Mouse (Mus musculus): ENCODE measurements around the gene 9530003J23Rik.
"Not testable (repeated sequence)": the region's sequence is repeated elsewhere in the genome, so short reads cannot be mapped to it uniquely, and the experiment has no call there.

9530003J23Rik gene

DNA sequence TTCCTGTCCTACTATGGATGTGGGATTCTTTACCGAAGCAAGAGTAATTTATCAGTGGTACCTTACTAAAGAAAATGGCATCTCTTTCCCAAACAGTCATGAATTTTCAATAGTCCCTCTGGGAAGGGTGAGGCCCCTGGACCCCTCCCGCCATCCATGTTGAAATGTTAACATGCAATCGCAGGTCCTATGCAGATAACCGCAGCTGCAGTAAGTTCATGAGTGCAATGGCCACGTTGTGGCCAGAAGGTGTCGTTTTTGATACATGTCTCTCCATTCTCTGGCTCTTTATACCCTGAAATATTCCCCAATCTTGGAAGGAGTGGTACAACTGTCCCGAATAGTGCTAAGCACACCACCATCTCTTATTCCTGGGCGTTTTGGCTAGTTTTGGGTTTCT, 13.4 kb downstream of the 9530003J23Rik start:
- DNase-seq (ENCODE audit: low spot score in 2 of 2): no peak

DNA sequence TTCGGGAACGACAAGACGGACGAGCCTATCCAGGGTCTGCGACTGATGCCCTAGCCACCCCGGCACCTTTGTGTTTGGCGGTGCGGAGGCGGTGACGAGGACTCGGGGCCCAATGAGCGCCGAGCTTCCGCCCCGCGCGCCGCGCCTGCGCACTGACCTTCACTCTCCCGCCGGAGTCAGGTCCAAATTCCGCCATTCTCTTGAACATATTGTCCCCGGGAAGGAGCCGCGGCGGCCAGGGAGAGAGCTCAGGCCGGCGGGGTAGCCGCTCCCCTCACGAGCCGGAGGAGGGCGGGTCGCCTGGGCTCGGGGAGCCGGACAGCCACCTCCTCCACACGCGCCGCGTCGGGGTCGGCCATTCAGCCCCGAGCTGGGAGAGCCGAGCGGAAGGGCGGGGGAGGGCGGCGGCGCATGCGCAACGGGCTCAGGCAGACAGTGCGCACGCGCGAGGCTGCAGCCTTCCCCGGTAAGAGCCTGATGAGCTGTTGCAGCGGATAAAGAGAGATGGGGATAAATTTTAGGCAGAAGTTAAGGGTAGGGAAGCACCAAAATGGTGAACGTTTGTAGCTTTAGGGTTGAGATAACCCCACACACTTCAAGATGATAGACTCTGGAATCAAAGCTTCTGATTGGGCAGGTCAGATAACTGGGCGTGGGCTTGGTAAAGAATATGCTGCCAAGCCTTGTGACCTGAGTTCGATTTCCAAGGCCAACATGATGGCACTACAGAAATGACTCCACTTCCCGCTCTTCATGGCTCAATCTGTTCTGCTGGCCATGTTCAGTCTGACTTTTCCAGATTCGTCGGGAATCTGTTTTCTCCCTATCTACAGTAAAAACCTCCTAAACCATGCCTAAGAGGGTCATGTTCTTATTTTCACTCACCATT, 14.2 kb downstream of the 9530003J23Rik start, which contains the start of gene Yeats4:
Gene Yeats4 (minus strand): TSS at position 406 of the 889 bp plus-strand sequence.
- DNase-seq (ENCODE audit: low spot score in 2 of 2): peak; percentile 94

DNA sequence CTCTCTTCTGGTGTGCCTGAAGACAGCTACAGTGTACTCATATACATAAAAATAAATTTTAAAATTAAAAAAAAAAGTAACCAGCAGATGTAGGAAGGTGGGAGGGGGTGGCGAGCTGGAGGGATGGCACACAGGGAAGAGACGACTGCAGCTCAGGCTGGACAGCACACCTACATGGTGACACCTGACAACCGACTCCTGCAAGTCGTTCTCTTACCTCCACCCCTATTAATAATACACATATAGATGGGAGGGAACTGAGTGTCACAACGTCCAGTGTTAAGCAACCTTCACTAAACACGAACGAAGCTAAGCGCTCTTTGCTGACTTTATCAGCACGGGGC, 14.8 kb downstream of the 9530003J23Rik start:
- no peak for DNase-seq (ENCODE audit: low spot score in 2 of 2)

DNA sequence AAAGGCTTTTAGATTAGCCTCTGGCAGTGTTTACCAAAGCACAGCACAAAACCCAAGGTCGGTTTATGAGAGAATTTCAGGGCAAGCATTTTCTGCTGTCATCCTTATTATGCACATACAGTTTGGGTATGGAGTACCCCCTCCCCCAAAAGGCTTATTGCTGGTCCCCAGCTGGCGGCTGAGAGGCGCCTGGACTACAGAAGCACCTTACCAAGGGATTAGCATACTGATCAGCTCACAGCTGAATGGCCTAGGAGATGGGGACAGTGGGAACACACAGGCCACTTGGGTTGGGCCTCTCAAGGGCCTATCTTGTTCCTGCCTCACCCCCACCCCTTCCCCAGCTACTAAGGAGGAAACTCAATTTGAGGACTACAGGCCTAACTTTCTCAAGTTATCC, 15.7 kb downstream of the 9530003J23Rik start:
- no peak for DNase-seq (ENCODE audit: low spot score in 2 of 2)

DNA sequence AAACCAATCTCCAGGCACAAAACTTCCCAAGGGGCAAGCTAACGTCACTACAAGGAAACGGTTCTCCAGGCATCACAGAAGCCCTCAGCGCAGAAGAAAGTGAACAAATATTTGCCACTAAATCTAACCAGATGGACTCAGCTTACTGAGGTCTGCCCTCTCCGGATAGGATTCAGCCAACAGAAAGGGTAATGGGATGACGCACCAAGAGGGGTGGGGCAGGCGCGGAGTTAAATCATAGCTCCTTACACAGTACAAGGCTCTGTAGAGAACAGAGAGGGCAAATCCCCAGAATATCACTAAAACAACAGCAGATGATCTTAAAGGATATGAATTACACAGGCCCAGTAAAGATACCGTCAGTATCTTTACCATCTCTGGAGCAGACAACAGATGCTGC, 20.2 kb downstream of the 9530003J23Rik start:
- no peak for DNase-seq (ENCODE audit: low spot score in 2 of 2)

DNA sequence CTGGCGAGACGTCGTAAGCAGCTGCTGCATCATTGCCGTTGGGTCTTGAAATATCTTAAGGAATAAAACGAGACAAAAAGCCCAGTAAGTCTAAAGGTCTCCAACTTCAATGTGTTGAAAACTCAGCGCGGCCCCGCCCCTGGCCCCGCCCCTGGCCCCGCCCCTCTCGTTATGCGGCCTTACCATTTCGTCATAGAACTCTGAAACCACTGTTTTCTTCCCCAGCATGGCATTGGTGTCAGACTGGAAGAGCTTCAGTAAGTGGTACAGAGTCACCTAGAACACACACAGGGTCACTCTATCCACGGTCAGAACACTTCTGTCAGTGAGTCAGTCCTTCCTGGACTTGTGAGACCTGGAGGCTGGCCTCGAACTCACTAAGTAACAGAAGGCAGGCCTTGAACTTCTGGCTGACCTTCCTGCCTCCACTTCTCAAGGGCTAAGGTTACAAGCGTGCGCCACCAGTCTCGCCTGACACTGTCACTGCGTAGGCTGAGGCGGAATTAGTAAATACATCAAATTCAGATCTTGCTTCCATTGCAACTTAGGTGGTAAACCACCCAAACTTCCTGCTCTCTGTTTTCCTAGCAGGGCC, 21.2 kb downstream of the 9530003J23Rik start:
- no peak for DNase-seq (ENCODE audit: low spot score in 2 of 2)

DNA sequence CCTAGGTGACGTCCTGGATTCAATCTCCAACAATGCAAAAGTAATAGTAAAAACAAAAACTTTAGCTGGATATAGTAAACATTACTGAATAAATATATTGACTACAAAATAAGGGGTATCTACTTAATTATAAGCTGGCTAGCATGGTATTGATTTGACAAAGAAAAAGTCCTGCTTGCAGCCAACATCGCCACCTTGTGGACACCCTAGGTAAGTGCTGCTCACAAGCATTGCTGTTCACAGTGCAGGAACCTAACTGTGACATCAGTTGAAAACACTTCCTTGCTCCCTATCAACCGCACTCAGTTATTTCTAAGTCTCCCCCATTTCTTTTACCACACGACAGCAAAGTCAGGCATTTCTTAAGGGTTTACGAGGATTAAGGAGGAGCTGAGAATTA, 21.7 kb downstream of the 9530003J23Rik start:
- DNase-seq (ENCODE audit: low spot score in 2 of 2): no peak

- DNase-seq (ENCODE audit: low spot score in 2 of 2): no peak
Measured at GRCm38 (mm10) chr10:117216132-117216495, 22.4 kb downstream of the 9530003J23Rik start.

DNA sequence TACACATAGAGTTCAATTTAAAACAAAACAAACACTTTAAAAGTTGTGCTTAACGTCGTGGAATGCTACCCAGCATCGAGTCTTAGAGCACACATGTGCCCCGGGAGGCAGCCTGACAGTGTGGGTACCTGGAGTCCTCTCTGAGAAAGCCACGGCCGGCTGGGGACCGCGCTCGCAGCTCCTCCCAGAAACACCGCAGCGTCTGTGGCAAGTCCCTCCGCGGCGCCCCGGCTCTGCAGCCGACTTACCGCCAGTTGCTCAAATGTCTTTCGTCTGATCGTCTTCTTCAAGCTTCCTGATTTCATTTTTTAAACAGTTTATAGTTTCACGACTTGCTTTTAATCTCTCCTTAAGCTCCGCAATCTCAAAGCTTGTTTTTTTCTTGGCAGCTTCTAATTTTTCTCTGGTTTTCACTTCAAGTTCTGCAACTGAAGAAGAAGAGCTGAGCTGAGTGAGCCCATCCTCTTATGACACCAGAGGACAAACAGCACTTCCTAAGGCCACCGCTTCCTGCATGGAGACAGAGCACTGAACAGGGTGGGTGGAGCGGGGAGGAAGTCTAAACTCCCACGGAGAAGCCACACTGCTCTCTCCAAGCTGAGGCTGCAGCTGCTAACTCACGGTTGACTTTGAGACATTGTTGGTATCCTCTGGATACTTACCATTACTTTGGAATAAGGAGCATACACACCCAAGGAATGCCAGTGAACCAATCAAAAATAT, 22.9 kb downstream of the 9530003J23Rik start:
- DNase-seq (ENCODE audit: low spot score in 2 of 2): no peak

- DNase-seq (ENCODE audit: low spot score in 2 of 2): no peak
Measured at GRCm38 (mm10) chr10:117211023-117211422, 27.5 kb downstream of the 9530003J23Rik start.

DNA sequence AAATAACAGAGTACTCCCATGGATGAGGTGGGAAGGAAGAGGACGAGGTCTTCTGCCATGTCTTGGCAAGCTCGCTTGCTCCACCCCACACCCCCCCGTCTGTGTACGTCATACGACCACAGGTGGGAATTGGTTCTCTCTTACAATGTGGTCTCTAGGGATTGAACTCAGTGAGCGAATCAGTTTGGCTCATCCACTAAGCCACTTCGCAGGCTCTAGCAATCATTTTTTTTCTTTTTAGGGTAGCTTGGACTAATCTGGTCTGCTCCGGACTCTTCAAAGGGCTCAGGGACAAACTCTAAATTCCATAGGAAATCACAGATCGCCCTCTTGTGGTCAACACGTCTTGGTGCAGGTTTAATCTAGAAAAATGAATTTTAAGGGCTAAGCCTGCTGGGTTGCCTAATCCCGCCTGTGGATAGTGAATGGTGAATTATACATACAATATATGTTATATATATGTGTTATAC, 29.0 kb downstream of the 9530003J23Rik start:
- no peak for DNase-seq (ENCODE audit: low spot score in 2 of 2)

- DNase-seq (ENCODE audit: low spot score in 2 of 2): not testable (repeated sequence)
Measured at GRCm38 (mm10) chr10:117208787-117209186, 29.7 kb downstream of the 9530003J23Rik start.

GRCm38 (mm10) chr10:117208221-117208620, 30.3 kb downstream of the 9530003J23Rik start:
- no peak for DNase-seq (ENCODE audit: low spot score in 2 of 2)

DNA sequence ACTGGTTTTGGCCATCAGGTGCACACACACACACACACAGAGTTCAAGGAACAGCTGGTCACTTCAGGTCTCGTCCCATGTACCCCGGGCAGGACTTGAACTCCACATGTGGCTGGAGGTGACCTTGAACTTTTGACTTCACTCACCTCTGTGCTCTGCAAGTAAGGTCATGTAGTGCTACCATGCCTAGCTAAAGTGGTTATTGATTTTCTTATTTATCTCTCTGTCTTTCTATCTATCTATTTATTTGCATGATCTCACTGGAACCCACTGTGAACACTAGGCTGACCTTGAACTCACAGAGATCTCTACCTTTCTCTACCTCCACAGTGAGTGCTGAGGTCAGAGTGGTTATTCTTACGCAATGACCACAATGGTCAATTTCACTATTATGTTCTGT, 32.4 kb downstream of the 9530003J23Rik start:
- DNase-seq (ENCODE audit: low spot score in 2 of 2): no peak

DNA sequence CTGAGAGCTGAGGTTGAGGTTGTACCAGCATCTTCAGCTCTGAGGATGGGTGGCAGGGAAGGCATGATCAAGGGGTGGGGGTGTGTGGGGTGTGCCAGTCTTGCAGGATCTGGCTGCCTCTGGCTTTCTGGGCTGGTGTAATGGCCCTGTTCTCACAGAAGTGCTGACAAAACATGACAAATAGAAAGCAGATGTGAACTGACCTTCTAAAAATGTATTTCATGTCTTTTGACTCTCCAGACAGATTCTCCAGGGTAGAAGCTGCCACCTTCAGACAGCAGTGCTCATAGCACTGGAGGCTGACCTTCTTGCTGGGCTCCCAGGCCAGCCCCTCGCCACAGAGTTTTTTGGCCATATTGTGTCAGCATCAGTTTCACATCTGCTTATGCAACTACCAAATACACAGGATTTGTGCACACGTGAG, 34.9 kb downstream of the 9530003J23Rik start:
- no peak for DNase-seq (ENCODE audit: low spot score in 2 of 2)

GRCm38 (mm10) chr10:117202981-117203557, 35.4 kb downstream of the 9530003J23Rik start:
- DNase-seq (ENCODE audit: low spot score in 2 of 2): no peak

GRCm38 (mm10) chr10:117199701-117200100, 38.8 kb downstream of the 9530003J23Rik start:
- DNase-seq (ENCODE audit: low spot score in 2 of 2): no peak

- DNase-seq (ENCODE audit: low spot score in 2 of 2): no peak
Measured at GRCm38 (mm10) chr10:117196696-117197095, 41.8 kb downstream of the 9530003J23Rik start.

- no peak for DNase-seq (ENCODE audit: low spot score in 2 of 2)
Measured at GRCm38 (mm10) chr10:117195748-117196147, 42.8 kb downstream of the 9530003J23Rik start.

GRCm38 (mm10) chr10:117195005-117195404, 43.5 kb downstream of the 9530003J23Rik start:
- DNase-seq (ENCODE audit: low spot score in 2 of 2): no peak

DNA sequence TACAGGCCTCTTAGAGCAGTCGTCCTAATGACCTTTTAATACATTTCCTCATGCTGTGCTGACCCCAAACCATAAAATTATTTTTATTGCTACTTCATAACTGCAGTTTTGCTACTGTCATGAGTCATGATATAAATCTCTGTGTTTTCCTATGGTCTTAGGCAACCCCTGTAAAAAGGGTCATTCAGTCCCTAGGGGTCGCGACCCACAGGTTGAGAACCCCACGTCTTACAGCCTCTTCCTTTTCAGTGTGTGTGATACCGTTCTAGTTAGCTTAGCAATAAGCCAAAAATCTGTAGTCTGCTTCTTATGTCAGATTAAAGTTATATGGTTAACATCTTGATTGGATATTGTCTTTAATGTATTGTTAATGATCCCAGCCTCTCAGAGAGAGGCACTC, 45.1 kb downstream of the 9530003J23Rik start:
- DNase-seq (ENCODE audit: low spot score in 2 of 2): no peak

All from urinary bladder, postnatal 4 days (tissue).